Mouse (Mus musculus) liver, adult 2 months (tissue): ENCODE results near the gene Rab31.

Source experiments
- CTCF ChIP-seq: fragments of 200-500 bp; IDR thresholded peaks from 2 replicates; pipeline ENCODE4 v1.5.1; 2011; ENCODE audit warnings: low read depth, low read length, control low read depth
- POLR2A ChIP-seq: fragments of 200-500 bp; IDR thresholded peaks from 2 replicates; pipeline ENCODE4 v1.6.1; 2011; ENCODE audit warnings: low read length, control low read depth; ENCODE audit not compliant: insufficient read depth; ENCODE audit errors: extremely low read depth

- TF ChIP-seq CTCF (no peak), POLR2A (no peak)
Observed at GRCm38 (mm10) chr17:65768486-65768885, 4.1 kb downstream of the Rab31 start.
